ENCODE assay signal across 27 mouse cellular contexts in genomic region chr2:33836660-33837213, GRCm38 (mm10). TPM values are rescaled to one million over a fixed set of nuclear protein-coding genes. Genes with fewer than 3 reads are reported as not detected.
DNase-seq lines count a peak whose midpoint lies in the region; ATAC-seq lines count a peak whose summit lies in the region.
"Had no signal": no experiment of that assay in that cellular context is flagged by ENCODE, and none has a peak within 500 bp of the region (broad histone marks: within the 10 kb centered on the region; RNA-seq: fewer than 3 reads in every experiment).

No protein-coding gene starts in this region.

- H3K9me3 ChIP-seq in forebrain, embryonic 12.5 days, result no peaks in the 10 kb centered on the region
- no peaks in the 10 kb centered on the region for H3K9me3 ChIP-seq in forebrain, embryonic 14.5 days (replicated peaks; ENCODE audit: control insufficient read depth, low read length)
- no peaks in the 10 kb centered on the region for H3K9me3 ChIP-seq in limb, embryonic 12.5 days
- no peaks in the 10 kb centered on the region for H3K9me3 ChIP-seq in limb, embryonic 10.5 days (replicated peaks)
- H3K9me3 ChIP-seq in hindbrain, embryonic 12.5 days (replicated peaks), result no peaks in the 10 kb centered on the region
- no peaks in the 10 kb centered on the region for H3K9me3 ChIP-seq in midbrain, embryonic 15.5 days
- H3K9me3 ChIP-seq: embryonic facial prominence, embryonic 15.5 days; heart, embryonic 15.5 days; stomach, embryonic 15.5 days had no signal

- H3K27ac ChIP-seq in forebrain, embryonic 12.5 days, result 0 out of 2 replicates have a peak overlapping the region, but pooled peaks have one; percentile 19
- no peak overlapping the region for H3K27ac ChIP-seq in forebrain, embryonic 14.5 days (ENCODE audit: low read depth, low read length)
- H3K27ac ChIP-seq in limb, embryonic 12.5 days, result no peak overlapping the region
- no peak overlapping the region for H3K27ac ChIP-seq in limb, embryonic 10.5 days
- peak overlapping the region; percentile 81 for H3K27ac ChIP-seq in hindbrain, embryonic 12.5 days
- H3K27ac ChIP-seq in midbrain, embryonic 15.5 days, result peak overlapping the region; percentile 60
- H3K27ac ChIP-seq: embryonic facial prominence, embryonic 15.5 days; heart, embryonic 15.5 days; macrophage; stomach, embryonic 15.5 days had no signal

- H3K27me3 ChIP-seq in forebrain, embryonic 12.5 days, result no peaks in the 10 kb centered on the region
- no peaks in the 10 kb centered on the region for H3K27me3 ChIP-seq in forebrain, embryonic 14.5 days (replicated peaks; ENCODE audit: control insufficient read depth, insufficient read depth, low read length)
- 0 out of 2 replicates have a peak, but pooled peaks cover under 1% of the 10 kb centered on the region for H3K27me3 ChIP-seq in limb, embryonic 12.5 days
- no peaks in the 10 kb centered on the region for H3K27me3 ChIP-seq in limb, embryonic 10.5 days (ENCODE audit: low read depth, poor library complexity, severe bottlenecking)
- no peaks in the 10 kb centered on the region for H3K27me3 ChIP-seq in hindbrain, embryonic 12.5 days
- no peaks in the 10 kb centered on the region for H3K27me3 ChIP-seq in midbrain, embryonic 15.5 days (replicated peaks)
- H3K27me3 ChIP-seq: embryonic facial prominence, embryonic 15.5 days; Patski; stomach, embryonic 15.5 days had no signal

- WGBS in forebrain, embryonic 12.5 days, result 47% methylated on average over 9 of the region's 9 CpGs
- WGBS in forebrain, embryonic 14.5 days, result 49% methylated on average over 9 of the region's 9 CpGs
- WGBS in limb, embryonic 12.5 days, result 63% methylated on average over 9 of the region's 9 CpGs
- WGBS in limb, embryonic 10.5 days, result 72% methylated on average over 9 of the region's 9 CpGs
- whole genome bisulfite sequencing in hindbrain, embryonic 12.5 days, result 58% methylated on average over 9 of the region's 9 CpGs
- 35% methylated on average over 9 of the region's 9 CpGs for WGBS in midbrain, embryonic 15.5 days

- peaks cover 38% of the 10 kb centered on the region for H3K4me1 ChIP-seq in forebrain, embryonic 12.5 days
- H3K4me1 ChIP-seq in forebrain, embryonic 14.5 days (ENCODE audit: control insufficient read depth, insufficient read depth, low read length), result peaks cover 5% of the 10 kb centered on the region; the same call in 1 of the 2 replicates
- peaks cover 53% of the 10 kb centered on the region for H3K4me1 ChIP-seq in limb, embryonic 12.5 days (replicated peaks)
- H3K4me1 ChIP-seq in limb, embryonic 10.5 days, result peaks cover 72% of the 10 kb centered on the region
- peaks cover 48% of the 10 kb centered on the region for H3K4me1 ChIP-seq in hindbrain, embryonic 12.5 days
- H3K4me1 ChIP-seq in midbrain, embryonic 15.5 days, result peaks cover 45% of the 10 kb centered on the region
- H3K4me1 ChIP-seq: stomach, embryonic 15.5 days had no signal

- no peak overlapping the region for H3K4me2 ChIP-seq in forebrain, embryonic 12.5 days
- no peak overlapping the region for H3K4me2 ChIP-seq in forebrain, embryonic 14.5 days (ENCODE audit: low read length)
- no peak overlapping the region for H3K4me2 ChIP-seq in limb, embryonic 12.5 days
- no peak overlapping the region for H3K4me2 ChIP-seq in hindbrain, embryonic 12.5 days (replicated peaks)
- no peak overlapping the region for H3K4me2 ChIP-seq in midbrain, embryonic 15.5 days
- H3K4me2 ChIP-seq: embryonic facial prominence, embryonic 15.5 days; heart, embryonic 15.5 days; liver, embryonic 11.5 days; lung, embryonic 14.5 days; stomach, embryonic 15.5 days had no signal

- peaks cover 29% of the 10 kb centered on the region for H3K36me3 ChIP-seq in forebrain, embryonic 12.5 days (replicated peaks)
- peaks cover 25% of the 10 kb centered on the region for H3K36me3 ChIP-seq in forebrain, embryonic 14.5 days (ENCODE audit: control insufficient read depth, insufficient read depth, low read length)
- peaks cover 17% of the 10 kb centered on the region for H3K36me3 ChIP-seq in limb, embryonic 12.5 days
- peaks cover 12% of the 10 kb centered on the region for H3K36me3 ChIP-seq in limb, embryonic 10.5 days
- peaks cover 24% of the 10 kb centered on the region for H3K36me3 ChIP-seq in hindbrain, embryonic 12.5 days
- no peaks in the 10 kb centered on the region; the same call in 1 of the 2 replicates for H3K36me3 ChIP-seq in midbrain, embryonic 15.5 days (replicated peaks)
- H3K36me3 ChIP-seq: heart, embryonic 15.5 days; stomach, embryonic 15.5 days had no signal

- ATAC-seq in forebrain, embryonic 12.5 days (ENCODE audit: low FRiP score), result no peak
- no peak for ATAC-seq in forebrain, embryonic 14.5 days
- ATAC-seq in limb, embryonic 12.5 days (ENCODE audit: insufficient number of reproducible peaks, insufficient read depth, low FRiP score, low TSS enrichment, low read depth), result 0 out of 2 replicates have a peak, but pooled peaks have one; percentile 40
- peak; percentile 63; the same call in 1 of the 2 replicates for ATAC-seq in hindbrain, embryonic 12.5 days (ENCODE audit: low FRiP score)
- no peak for ATAC-seq in midbrain, embryonic 15.5 days (replicated peaks)
- ATAC-seq: activated CD4-positive, CD25-positive, alpha-beta regulatory T cell, adult 4 months; CD4-positive, CD25-positive, alpha-beta regulatory T cell, adult 4 months; Patski had no signal

- DNase-seq in forebrain, embryonic 14.5 days (ENCODE audit: low spot score), result no peak
- DNase-seq in limb, embryonic 10.5 days (ENCODE audit: low spot score), result no peak
- no peak for DNase-seq in c-Kit-positive CD71-positive TER-119-positive erythroid progenitor cells, embryonic 14.5 days (ENCODE audit: low spot score)
- DNase-seq in urinary bladder, postnatal 10 days (ENCODE audit: low spot score), result no peak
- DNase-seq: adrenal gland, postnatal 14 days; cerebellum, adult 18-20 months; cerebellum, postnatal 36 days; gastrocnemius, postnatal 36 days; heart, postnatal 4 days; kidney, adult 11 months; kidney, postnatal 14 days; left cerebral cortex, postnatal 4 days; lung, embryonic 14.5 days; right cerebral cortex, postnatal 25 days; thymus, adult 2 months had no signal

- H3K9ac ChIP-seq in forebrain, embryonic 12.5 days, result no peak overlapping the region
- no peak overlapping the region for H3K9ac ChIP-seq in forebrain, embryonic 14.5 days (ENCODE audit: low read length)
- H3K9ac ChIP-seq in limb, embryonic 12.5 days (replicated peaks), result no peak overlapping the region
- H3K9ac ChIP-seq in hindbrain, embryonic 12.5 days, result no peak overlapping the region
- no peak overlapping the region for H3K9ac ChIP-seq in midbrain, embryonic 15.5 days
- H3K9ac ChIP-seq: embryonic facial prominence, embryonic 15.5 days; heart, embryonic 15.5 days; lung, embryonic 14.5 days; stomach, embryonic 15.5 days had no signal

- H3K4me3 ChIP-seq in forebrain, embryonic 12.5 days (replicated peaks), result no peak overlapping the region
- H3K4me3 ChIP-seq in forebrain, embryonic 14.5 days (ENCODE audit: low read depth, low read length), result no peak overlapping the region
- H3K4me3 ChIP-seq in limb, embryonic 12.5 days (replicated peaks), result no peak overlapping the region
- H3K4me3 ChIP-seq in limb, embryonic 10.5 days, result no peak overlapping the region
- no peak overlapping the region for H3K4me3 ChIP-seq in hindbrain, embryonic 12.5 days
- H3K4me3 ChIP-seq in midbrain, embryonic 15.5 days, result no peak overlapping the region
- H3K4me3 ChIP-seq: embryonic facial prominence, embryonic 15.5 days; heart, embryonic 15.5 days; stomach, embryonic 15.5 days had no signal

RNA-seq across cellular contexts. Expression of gene Mvb12b, which starts 51.0 kb away (rescaled TPM):
- polyA plus RNA-seq in forebrain, embryonic 12.5 days (2016; fragmentation: Nextera tagmentation; extraction: Ambion mirVana), result 51.5 and 64.7 TPM in 2 replicates
- 49.5 and 52.2 TPM in 2 replicates for polyA plus RNA-seq in forebrain, embryonic 14.5 days (2014; fragmentation: Nextera tagmentation; extraction: Ambion mirVana)
- 25.5 and 27.3 TPM in 2 replicates for polyA plus RNA-seq in limb, embryonic 12.5 days (2016; fragmentation: Nextera tagmentation; extraction: Ambion mirVana)
- polyA plus RNA-seq in limb, embryonic 10.5 days (2016; fragmentation: Nextera tagmentation; extraction: Ambion mirVana), result 15.0 and 17.5 TPM in 2 replicates
- 58.9 and 61.5 TPM in 2 replicates for polyA plus RNA-seq in hindbrain, embryonic 12.5 days (2016; fragmentation: Nextera tagmentation; extraction: Ambion mirVana)
- polyA plus RNA-seq in midbrain, embryonic 15.5 days (2015; fragmentation: Nextera tagmentation; extraction: Ambion mirVana), result 67.0 and 69.2 TPM in 2 replicates

Comparison
In these comparisons a context has a peak if more than half of its experiments do, and no peak if none do; other contexts are left out.
1. H3K27ac ChIP-seq: peak in forebrain, embryonic 12.5 days (single experiment), hindbrain, embryonic 12.5 days (single experiment) and midbrain, embryonic 15.5 days (single experiment); none in forebrain, embryonic 14.5 days (single experiment), limb, embryonic 12.5 days (single experiment) and limb, embryonic 10.5 days (single experiment).
2. ATAC-seq: peak in limb, embryonic 12.5 days (single experiment) and hindbrain, embryonic 12.5 days (single experiment); none in forebrain, embryonic 12.5 days (single experiment), forebrain, embryonic 14.5 days (single experiment) and midbrain, embryonic 15.5 days (single experiment).